Mouse (Mus musculus) embryonic fibroblast, embryonic 13.5 days (primary cell): Measurements from ENCODE around the gene Asb11. TPM values are rescaled to one million over a fixed set of nuclear protein-coding genes. Genes with fewer than 3 reads are reported as not detected.

ENCODE experiments used
- H3K27ac ChIP-seq: 2 replicates; pipeline ENCODE4 v1.5.1; 2012; ENCODE audit warnings: low read length, control low read depth, inconsistent platforms; ENCODE audit not compliant: insufficient read depth
- H3K4me1 ChIP-seq: 2 replicates; pipeline ENCODE4 v1.6.1; 2011; ENCODE audit warnings: low read length; ENCODE audit not compliant: control insufficient read depth, insufficient read depth
- H3K4me3 ChIP-seq: 2 replicates; pipeline ENCODE4 v1.5.1; 2011; ENCODE audit warnings: mild to moderate bottlenecking, control low read depth, low read length; ENCODE audit not compliant: insufficient read depth
- CTCF ChIP-seq: IDR thresholded peaks from 2 replicates; pipeline ENCODE4 v1.5.1; 2011; ENCODE audit warnings: mild to moderate bottlenecking, control low read depth, low read length, moderate library complexity, borderline replicate concordance; ENCODE audit not compliant: insufficient read depth
- POLR2A ChIP-seq: IDR thresholded peaks from 2 replicates; pipeline ENCODE4 v1.6.1; 2011; ENCODE audit warnings: low read depth, mild to moderate bottlenecking, control low read depth, low read length, moderate library complexity
- polyA plus RNA-seq: library from polyadenylated mRNA; stranded (reverse); fragments of >200 nt; gene quantifications from 2 replicates; pipeline ENCODE4 v1.2.4, GENCODE M21; 2011; ENCODE audit warnings: low read depth; ENCODE audit not compliant: missing spikeins, insufficient read length

Asb11 gene
- not detected in 2 replicates for polyA plus RNA-seq

GRCm38 (mm10) chrX:164436709-164437108 lies at the start of gene Asb11:
Asb11 (plus strand) TSS chrX:164436994.
- Histone ChIP-seq H3K4me3 (no peak within 1 kb of the TSS), H3K4me1 (no peaks in the 10 kb centered on the region), H3K27ac (no peak within 1 kb of the TSS)
- TF ChIP-seq CTCF, result no peak
- TF ChIP-seq POLR2A, result no peak

- Histone ChIP-seq H3K4me3 (no peak overlapping the region), H3K4me1 (no peaks in the 10 kb centered on the region; the same call in 1 of the 2 replicates), H3K27ac (peak overlapping the region; percentile 81)
- TF ChIP-seq POLR2A, result no peak
- no peak for TF ChIP-seq CTCF
Measured at GRCm38 (mm10) chrX:164394091-164394490, 42.7 kb upstream of the Asb11 start.

GRCm38 (mm10) chrX:164398456-164398855 lies 38.3 kb upstream of the Asb11 start:
- no peaks in the 10 kb centered on the region; the same call in 1 of the 2 replicates for H3K4me1 ChIP-seq
- no peak overlapping the region for H3K27ac ChIP-seq
- H3K4me3 ChIP-seq, result no peak overlapping the region
- TF ChIP-seq POLR2A, result no peak
- no peak for TF ChIP-seq CTCF

- no peak overlapping the region for H3K4me3 ChIP-seq
- TF ChIP-seq CTCF (no peak), POLR2A (no peak)
- no peak overlapping the region for H3K27ac ChIP-seq
- H3K4me1 ChIP-seq, result no peaks in the 10 kb centered on the region
Measured at GRCm38 (mm10) chrX:164405080-164405649, 31.6 kb upstream of the Asb11 start.

DNA sequence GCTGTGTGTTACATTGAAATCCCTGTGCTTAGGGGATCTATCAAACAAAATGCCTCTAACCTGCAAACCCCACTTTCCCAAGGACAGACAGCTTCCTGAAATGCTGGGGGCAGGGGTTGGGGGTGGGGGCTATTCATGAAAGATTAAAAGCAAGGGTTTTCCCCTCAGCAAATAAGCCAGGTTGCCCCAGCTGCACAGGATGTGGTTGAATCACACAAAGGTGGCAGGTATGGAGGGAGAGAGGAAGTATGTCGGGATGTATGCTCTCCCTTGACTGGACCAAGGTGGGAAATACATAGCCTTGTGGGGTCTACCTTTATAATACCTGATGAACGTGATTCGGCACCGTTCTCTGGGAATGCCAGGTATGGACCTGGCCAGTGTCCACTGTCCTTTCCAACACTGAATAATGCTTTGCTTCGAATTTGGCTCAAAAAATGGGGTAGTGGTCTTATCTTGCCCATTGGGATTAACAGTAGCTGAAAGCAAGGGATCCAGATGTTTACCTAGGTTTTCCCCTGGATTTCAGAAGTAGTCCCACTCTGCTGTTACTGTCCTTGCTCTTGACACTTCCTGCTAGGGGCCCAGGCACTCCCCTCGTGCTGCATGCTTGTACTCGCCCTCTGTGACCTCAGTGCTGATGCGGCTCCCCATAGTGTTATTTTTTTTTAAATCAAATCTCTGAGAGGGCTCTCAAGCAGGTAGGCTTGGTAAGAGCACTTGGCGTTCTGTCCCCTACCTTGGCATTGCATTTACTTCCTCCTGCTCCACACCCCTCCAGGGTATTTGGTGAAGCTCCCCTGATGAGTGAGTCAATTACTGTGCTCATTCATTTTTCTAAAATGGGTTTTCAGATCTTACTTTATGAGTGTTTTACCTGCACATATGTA lies 30.4 kb upstream of the Asb11 start:
- Histone ChIP-seq H3K4me3 (no peak overlapping the region), H3K27ac (no peak overlapping the region), H3K4me1 (no peaks in the 10 kb centered on the region)
- TF ChIP-seq CTCF, result no peak
- no peak for TF ChIP-seq POLR2A

- Histone ChIP-seq H3K4me3 (no peak overlapping the region), H3K4me1 (no peaks in the 10 kb centered on the region), H3K27ac (no peak overlapping the region)
- TF ChIP-seq CTCF (no peak), POLR2A (no peak)
Measured at GRCm38 (mm10) chrX:164408301-164408927, 28.4 kb upstream of the Asb11 start.

DNA sequence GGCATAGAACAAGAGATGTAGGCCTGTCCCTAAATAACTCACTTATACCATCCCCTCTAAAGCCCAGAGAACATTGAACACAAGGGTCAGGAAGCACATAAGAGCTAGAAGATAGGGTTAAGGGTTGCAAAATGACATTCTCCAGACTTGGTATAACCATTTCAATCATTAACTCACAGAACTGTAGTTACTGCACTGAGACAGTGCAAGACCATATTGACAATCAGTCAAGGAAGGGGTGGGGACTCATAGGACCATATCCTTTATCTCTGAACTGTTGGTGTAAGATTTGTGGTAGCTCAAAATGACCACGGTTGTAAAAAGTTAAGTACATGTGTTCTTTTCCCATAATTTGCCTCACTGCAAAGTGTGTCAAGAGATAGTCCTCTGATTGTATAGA lies 26.2 kb upstream of the Asb11 start:
- no peak overlapping the region for H3K4me3 ChIP-seq
- TF ChIP-seq CTCF, result no peak
- no peak for TF ChIP-seq POLR2A
- no peaks in the 10 kb centered on the region for H3K4me1 ChIP-seq
- H3K27ac ChIP-seq, result no peak overlapping the region

GRCm38 (mm10) chrX:164416803-164417202 lies 20.0 kb upstream of the Asb11 start:
- no peaks in the 10 kb centered on the region for H3K4me1 ChIP-seq
- no peak overlapping the region for H3K27ac ChIP-seq
- no peak overlapping the region for H3K4me3 ChIP-seq
- TF ChIP-seq POLR2A (no peak), CTCF (no peak)

GRCm38 (mm10) chrX:164418008-164418407 lies 18.8 kb upstream of the Asb11 start:
- no peak overlapping the region for H3K27ac ChIP-seq
- no peak overlapping the region for H3K4me3 ChIP-seq
- H3K4me1 ChIP-seq, result no peaks in the 10 kb centered on the region
- TF ChIP-seq POLR2A (no peak), CTCF (no peak)

DNA sequence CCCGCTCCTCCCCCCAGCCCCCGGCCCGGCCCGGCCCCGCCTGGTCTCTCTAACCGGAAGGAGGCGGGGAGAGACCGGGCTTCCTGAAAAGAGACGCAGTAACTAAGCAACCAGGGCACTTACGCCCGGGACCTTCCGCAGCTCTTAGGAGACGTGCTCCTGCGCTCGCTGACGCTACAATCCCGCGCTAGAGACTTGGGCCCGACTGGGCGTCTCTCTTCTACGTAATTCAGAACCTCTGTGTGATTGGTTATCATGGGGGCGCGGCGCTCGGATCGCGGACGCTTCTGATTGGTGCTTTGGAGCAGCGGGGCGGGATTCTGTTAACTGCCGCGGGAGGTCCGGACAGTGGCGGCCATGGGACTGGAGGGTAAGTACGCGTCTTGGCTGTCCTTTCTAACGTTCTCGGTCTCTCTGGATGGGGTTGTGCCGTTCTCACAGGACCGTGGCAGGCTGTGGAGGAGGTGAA lies 17.3 kb upstream of the Asb11 start, which contains the start of gene Piga:
Gene Piga, plus strand, starts transcription at position 317 of the 469 bp plus-strand sequence.
- no peak for TF ChIP-seq CTCF
- peak; percentile 84 for TF ChIP-seq POLR2A
- no peaks in the 10 kb centered on the region for H3K4me1 ChIP-seq
- H3K4me3 ChIP-seq, result peak within 1 kb of the TSS; percentile 94
- H3K27ac ChIP-seq, result no peak within 1 kb of the TSS
